Mouse (Mus musculus): ENCODE data around the gene Atp6v0e.
A peak's percentile ranks its signal among the peaks of the same experiment; 100 is the strongest.

Atp6v0e gene

GRCm38 (mm10) chr17:26662978-26663683 is at the start of gene Atp6v0e:
Gene Atp6v0e, plus strand, starts transcription at chr17:26663231.
- DNase-seq = peak; percentile 98

GRCm38 (mm10) chr17:26614286-26614685 is 48.7 kb upstream of the Atp6v0e start:
- no peak for DNase-seq

GRCm38 (mm10) chr17:26614708-26615486 is 48.1 kb upstream of the Atp6v0e start:
- DNase-seq = no peak

- DNase-seq = no peak
Measured at GRCm38 (mm10) chr17:26616696-26617095, 46.3 kb upstream of the Atp6v0e start.

- DNase-seq = no peak
Measured at GRCm38 (mm10) chr17:26618498-26618897, 44.5 kb upstream of the Atp6v0e start.

GRCm38 (mm10) chr17:26619577-26619976 is 43.5 kb upstream of the Atp6v0e start:
- DNase-seq = peak; percentile 41

GRCm38 (mm10) chr17:26620292-26620691 is 42.7 kb upstream of the Atp6v0e start:
- DNase-seq = no peak

GRCm38 (mm10) chr17:26620786-26621766 is 42.0 kb upstream of the Atp6v0e start:
- DNase-seq = no peak

- no peak for DNase-seq
Measured at GRCm38 (mm10) chr17:26621912-26622311, 41.1 kb upstream of the Atp6v0e start.

GRCm38 (mm10) chr17:26623991-26624390 is 39.0 kb upstream of the Atp6v0e start:
- DNase-seq = no peak

- DNase-seq = no peak
Measured at GRCm38 (mm10) chr17:26624999-26625398, 38.0 kb upstream of the Atp6v0e start.

GRCm38 (mm10) chr17:26625521-26626010 is 37.5 kb upstream of the Atp6v0e start:
- DNase-seq = no peak

GRCm38 (mm10) chr17:26628479-26628878 is 34.6 kb upstream of the Atp6v0e start:
- DNase-seq = no peak

- no peak for DNase-seq
Measured at GRCm38 (mm10) chr17:26628936-26629335, 34.1 kb upstream of the Atp6v0e start.

- no peak for DNase-seq
Measured at GRCm38 (mm10) chr17:26631811-26632327, 31.2 kb upstream of the Atp6v0e start.

GRCm38 (mm10) chr17:26633186-26633585 is 29.8 kb upstream of the Atp6v0e start:
- DNase-seq = no peak

GRCm38 (mm10) chr17:26633926-26634325 is 29.1 kb upstream of the Atp6v0e start:
- DNase-seq = no peak

- no peak for DNase-seq
Measured at GRCm38 (mm10) chr17:26634539-26634938, 28.5 kb upstream of the Atp6v0e start.

- no peak for DNase-seq
Measured at GRCm38 (mm10) chr17:26635951-26636350, 27.1 kb upstream of the Atp6v0e start.

GRCm38 (mm10) chr17:26637851-26638250 is 25.2 kb upstream of the Atp6v0e start:
- no peak for DNase-seq

GRCm38 (mm10) chr17:26638655-26639054 is 24.4 kb upstream of the Atp6v0e start:
- peak; percentile 76 for DNase-seq

- DNase-seq = no peak
Measured at GRCm38 (mm10) chr17:26639791-26640190, 23.2 kb upstream of the Atp6v0e start.

All from retina, postnatal 1 day (tissue).